ENCODE assay signal across 13 mouse cellular contexts in the genomic region with DNA sequence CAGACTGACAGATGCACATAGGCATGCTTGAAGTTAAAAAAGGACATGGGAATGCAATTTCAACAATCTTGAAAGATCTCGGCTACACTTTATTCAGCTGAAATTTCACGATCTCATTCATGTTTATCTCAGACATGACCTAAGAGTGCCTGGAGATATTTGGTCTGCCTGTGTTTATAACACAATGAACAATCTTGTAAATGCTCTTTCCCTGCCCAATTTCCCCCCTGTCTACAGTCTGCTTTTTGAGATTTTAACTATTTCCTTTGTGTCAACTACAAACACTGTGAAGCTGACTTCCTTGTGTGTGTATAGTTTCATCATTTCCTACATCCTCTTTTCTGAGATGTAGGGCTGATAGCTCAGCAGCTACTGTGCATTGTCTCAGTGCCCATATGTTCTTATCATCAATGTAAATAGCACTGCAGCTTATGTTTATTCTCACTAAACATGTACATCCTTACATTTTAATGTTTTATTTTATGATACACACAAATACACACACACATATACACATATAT.
"Had no signal": no experiment of that assay in that cellular context is flagged by ENCODE, and none has a peak within 500 bp of the region (broad histone marks: within the 10 kb centered on the region; RNA-seq: fewer than 3 reads in every experiment).

No protein-coding gene starts in this region.

- DNase-seq: kidney, adult 11 months; kidney, adult 9 months; kidney, postnatal 10 days; kidney, postnatal 4 days; liver; liver, embryonic 13.5 days; liver, postnatal 0 days had no signal

- H3K27me3 ChIP-seq: limb, embryonic 12.5 days; liver, embryonic 13.5 days; midbrain, embryonic 13.5 days; neural tube, embryonic 12.5 days had no signal

- H3K4me2 ChIP-seq: limb, embryonic 12.5 days; liver, embryonic 13.5 days; midbrain, embryonic 13.5 days; neural tube, embryonic 12.5 days had no signal

- H3K9ac ChIP-seq: limb, embryonic 12.5 days; liver, embryonic 13.5 days; liver, postnatal 0 days; midbrain, embryonic 13.5 days; neural tube, embryonic 12.5 days had no signal

- H3K36me3 ChIP-seq: limb, embryonic 12.5 days; liver, embryonic 13.5 days; midbrain, embryonic 13.5 days; neural tube, embryonic 12.5 days had no signal

- H3K4me1 ChIP-seq: liver, embryonic 13.5 days; midbrain, embryonic 13.5 days had no signal

- H3K4me3 ChIP-seq: layer of hippocampus, adult 2 months; limb, embryonic 12.5 days; liver, embryonic 13.5 days; midbrain, embryonic 13.5 days; neural tube, embryonic 12.5 days had no signal

- H3K9me3 ChIP-seq: limb, embryonic 12.5 days; liver, embryonic 13.5 days; midbrain, embryonic 13.5 days; neural tube, embryonic 12.5 days had no signal

- H3K27ac ChIP-seq: layer of hippocampus, adult 2 months; limb, embryonic 12.5 days; liver, embryonic 13.5 days; macrophage; midbrain, embryonic 13.5 days; neural tube, embryonic 12.5 days; stomach, postnatal 0 days had no signal

- ATAC-seq: liver, postnatal 0 days; midbrain, embryonic 13.5 days had no signal
